Mouse (Mus musculus) intestine, postnatal 0 days (tissue): Measurements from ENCODE around the gene Dnase2b. TPM values are rescaled to one million over a fixed set of nuclear protein-coding genes. Genes with fewer than 3 reads are reported as not detected.

Source experiments
- ATAC-seq: fragments of 200-750 bp; cut with Nextera tagmentation; 2 replicates; pipeline ENCODE4 v1.8.0; 2017; ENCODE audit warnings: mild to moderate bottlenecking, moderate TSS enrichment, moderate library complexity
- H3K27ac ChIP-seq: fragments of 300-500 bp; sonication (generic); 2 replicates; pipeline ENCODE4 v1.5.1; 2014; ENCODE audit warnings: mild to moderate bottlenecking, low read depth, low read length, moderate library complexity
- H3K27me3 ChIP-seq: fragments of 300-500 bp; sonication (generic); replicated peaks from 2 replicates; pipeline ENCODE4 v1.6.1; 2014; ENCODE audit warnings: low read length, mixed read lengths; ENCODE audit not compliant: control insufficient read depth, insufficient read depth
- H3K36me3 ChIP-seq: fragments of 300-500 bp; sonication (generic); 2 replicates; pipeline ENCODE4 v1.6.1; 2014; ENCODE audit warnings: mild to moderate bottlenecking, moderate library complexity; ENCODE audit not compliant: control insufficient read depth, insufficient read depth
- H3K4me1 ChIP-seq: fragments of 300-500 bp; sonication (generic); replicated peaks from 2 replicates; pipeline ENCODE4 v1.6.1; 2014; ENCODE audit warnings: antibody characterized with exemption, low read length, mixed read lengths; ENCODE audit not compliant: control insufficient read depth, insufficient read depth
- H3K4me2 ChIP-seq: fragments of 300-500 bp; sonication (generic); replicated peaks from 2 replicates; pipeline ENCODE4 v1.6.1; 2014; ENCODE audit warnings: low read depth, mild to moderate bottlenecking, moderate library complexity
- H3K4me3 ChIP-seq: fragments of 300-500 bp; sonication (generic); 2 replicates; pipeline ENCODE4 v1.5.1; 2014; ENCODE audit warnings: low read depth, low read length
- H3K9ac ChIP-seq: fragments of 300-500 bp; sonication (generic); 2 replicates; pipeline ENCODE4 v1.6.1; 2014; ENCODE audit warnings: mild to moderate bottlenecking, low read depth, low read length
- H3K9me3 ChIP-seq: fragments of 300-500 bp; sonication (generic); 2 replicates; pipeline ENCODE4 v1.6.1; 2016; ENCODE audit warnings: mixed run types; ENCODE audit not compliant: control insufficient read depth
- CTCF ChIP-seq: sonication (generic); IDR thresholded peaks from 2 replicates; pipeline ENCODE4 v1.5.1; 2016; ENCODE audit warnings: low read depth, mild to moderate bottlenecking, control low read depth, antibody characterized with exemption, moderate library complexity
- WGBS: fragments of 180-500 bp; shearing (Covaris S2); extraction: QIAGEN DNeasy Blood & Tissue Kit; methylation state at CpG from one replicate; pipeline ENCODE4 v1.1.7; 2014; 5-methylcytosine and 5-hydroxymethylcytosine counted together
- polyA plus RNA-seq: library from polyadenylated mRNA; unstranded; fragments of >200 nt; fragmentation: Nextera tagmentation; extraction: Ambion mirVana; gene quantifications from 2 replicates; pipeline ENCODE4 v1.2.1, GENCODE M21; 2015

Gene Dnase2b
- polyA plus RNA-seq, 1 experiment from 2014 or later: not detected

DNA sequence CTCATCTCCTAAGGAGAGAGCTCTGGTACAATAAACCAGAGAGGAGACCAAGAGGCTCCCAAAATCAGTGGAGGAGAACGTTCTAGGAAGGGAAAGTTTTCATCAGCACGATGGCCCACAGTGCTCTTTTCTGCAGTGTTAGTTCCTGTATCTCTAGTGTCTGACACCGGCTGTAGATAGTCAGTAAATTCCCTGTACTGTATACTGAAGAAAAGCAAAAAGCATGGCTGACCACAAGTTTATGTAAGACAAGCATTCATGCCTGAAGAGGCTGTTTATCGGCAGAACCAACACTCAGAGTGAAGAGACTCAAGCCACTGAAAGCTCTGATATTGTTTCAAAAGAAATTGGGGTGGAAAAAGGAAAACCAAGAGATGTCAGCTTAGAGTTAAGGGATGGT, 31.9 kb downstream of the Dnase2b start:
- Histone ChIP-seq H3K9me3 (no peaks in the 10 kb centered on the region), H3K27ac (no peak overlapping the region), H3K36me3 (no peaks in the 10 kb centered on the region), H3K9ac (no peak overlapping the region), H3K4me3 (no peak overlapping the region), H3K4me1 (no peaks in the 10 kb centered on the region), H3K27me3 (no peaks in the 10 kb centered on the region), H3K4me2 (no peak overlapping the region)
- ATAC-seq: no peak
- WGBS: 78% methylated on average over 4 of the region's 4 CpGs
- no peak for TF ChIP-seq CTCF

DNA sequence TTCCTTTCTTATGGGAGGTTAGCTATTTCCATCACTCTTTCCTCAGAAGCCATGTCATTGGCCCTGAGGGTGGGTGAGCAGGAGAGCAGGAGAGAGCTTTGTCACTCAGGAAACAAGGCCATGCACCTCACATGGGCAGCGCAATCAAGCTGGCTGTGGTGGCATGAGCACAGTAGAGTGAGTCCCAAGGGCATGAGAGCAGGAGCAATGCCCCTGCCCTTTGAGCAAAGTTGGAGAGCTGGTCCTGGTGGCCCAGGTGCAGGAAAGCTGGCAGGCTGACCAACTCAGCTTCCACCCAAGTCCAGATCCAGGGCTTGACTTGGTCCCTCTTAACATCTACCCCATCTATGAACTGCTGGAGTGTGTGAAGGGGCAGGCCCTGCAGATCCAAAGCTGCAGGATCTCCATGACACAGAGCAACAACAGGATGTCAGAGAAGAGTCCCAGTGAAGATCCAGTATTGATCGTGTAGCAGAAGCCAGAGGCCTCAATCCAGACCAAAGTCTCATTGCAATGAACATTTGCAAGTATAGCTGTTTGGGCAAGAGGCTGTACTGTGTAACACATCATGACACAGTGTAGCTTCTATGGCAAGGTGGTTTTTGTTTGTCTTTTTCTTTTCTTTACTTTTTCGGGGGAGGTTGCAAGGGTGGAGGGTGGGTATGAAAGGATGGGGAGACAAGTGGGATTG, 35.2 kb downstream of the Dnase2b start:
- Histone ChIP-seq H3K9me3 (no peaks in the 10 kb centered on the region), H3K4me1 (no peaks in the 10 kb centered on the region), H3K9ac (no peak overlapping the region), H3K36me3 (no peaks in the 10 kb centered on the region), H3K4me3 (no peak overlapping the region), H3K27me3 (no peaks in the 10 kb centered on the region), H3K4me2 (no peak overlapping the region), H3K27ac (no peak overlapping the region)
- TF ChIP-seq CTCF: no peak
- ATAC-seq: no peak
- 88% methylated on average over 3 of the region's 3 CpGs for WGBS

DNA sequence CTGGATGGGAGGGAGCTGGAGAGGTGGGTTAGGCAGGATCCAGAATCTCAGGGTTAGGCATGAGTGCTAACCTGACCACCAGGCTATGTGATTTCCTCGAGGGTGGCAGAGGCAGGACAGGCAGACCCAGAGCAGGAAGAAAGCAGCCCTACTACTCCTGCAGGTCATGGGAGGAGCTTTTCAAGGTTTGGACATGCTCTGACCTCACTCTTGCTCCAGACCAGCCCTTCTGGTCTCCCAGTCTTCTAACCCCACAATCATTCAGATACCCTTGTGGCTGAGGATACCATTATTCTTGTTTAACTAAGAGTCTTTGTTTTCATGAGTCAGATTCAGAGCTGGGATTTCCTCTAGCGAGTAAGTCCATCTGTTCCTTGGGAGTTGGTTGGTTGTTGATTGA, 37.8 kb downstream of the Dnase2b start:
- 56% methylated on average over 2 of the region's 2 CpGs for WGBS
- Histone ChIP-seq H3K4me2 (no peak overlapping the region), H3K9me3 (no peaks in the 10 kb centered on the region), H3K4me1 (no peaks in the 10 kb centered on the region), H3K36me3 (no peaks in the 10 kb centered on the region), H3K4me3 (no peak overlapping the region), H3K9ac (no peak overlapping the region), H3K27ac (no peak overlapping the region), H3K27me3 (no peaks in the 10 kb centered on the region)
- no peak for ATAC-seq
- no peak for TF ChIP-seq CTCF

DNA sequence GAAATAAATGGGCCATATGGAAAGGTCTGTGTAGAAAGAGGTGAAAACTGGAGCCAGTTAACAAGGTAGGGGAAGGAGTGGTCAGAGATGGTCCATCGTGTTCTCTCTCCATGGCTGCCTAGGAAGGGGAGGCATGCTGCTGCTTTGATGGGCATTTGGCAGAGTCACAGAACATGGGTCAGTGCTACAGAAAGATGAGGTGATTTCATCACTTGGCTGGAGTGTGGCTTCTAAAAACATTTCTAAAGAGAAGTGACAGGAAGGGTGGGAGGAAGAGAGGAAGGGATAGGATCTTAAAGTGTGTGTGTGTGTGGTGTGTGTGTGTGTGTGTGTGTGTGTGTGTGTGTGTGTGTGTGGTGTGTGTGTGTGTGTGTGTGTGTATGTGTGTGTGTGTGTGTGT, 44.1 kb downstream of the Dnase2b start:
- no peak for ATAC-seq
- Histone ChIP-seq H3K36me3 (no peaks in the 10 kb centered on the region), H3K27me3 (no peaks in the 10 kb centered on the region), H3K4me1 (no peaks in the 10 kb centered on the region), H3K9ac (no peak overlapping the region), H3K9me3 (no peaks in the 10 kb centered on the region), H3K4me3 (no peak overlapping the region), H3K27ac (no peak overlapping the region), H3K4me2 (no peak overlapping the region)
- WGBS: 89% methylated on average over 1 of the region's 1 CpGs
- no peak for TF ChIP-seq CTCF

DNA sequence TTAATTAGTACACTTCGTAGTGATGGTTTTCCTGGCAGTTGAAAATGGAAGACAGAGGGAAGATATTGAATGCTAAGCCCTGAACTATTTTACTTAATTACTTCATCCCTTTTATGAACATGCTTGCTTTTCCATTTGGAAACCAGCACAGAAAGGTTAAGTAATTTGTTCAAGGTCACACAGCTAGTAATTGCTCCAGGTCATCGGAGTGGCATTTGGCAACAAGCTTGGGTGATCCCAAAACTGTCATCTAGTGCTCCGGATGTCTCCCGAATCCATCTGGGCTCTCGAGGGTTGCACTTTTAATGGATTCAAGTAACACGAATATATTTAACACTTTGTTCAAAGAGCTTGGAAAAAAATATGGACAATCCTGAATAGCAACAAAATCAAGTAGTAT, 44.5 kb downstream of the Dnase2b start:
- no peak for ATAC-seq
- 86% methylated on average over 6 of the region's 6 CpGs for WGBS

DNA sequence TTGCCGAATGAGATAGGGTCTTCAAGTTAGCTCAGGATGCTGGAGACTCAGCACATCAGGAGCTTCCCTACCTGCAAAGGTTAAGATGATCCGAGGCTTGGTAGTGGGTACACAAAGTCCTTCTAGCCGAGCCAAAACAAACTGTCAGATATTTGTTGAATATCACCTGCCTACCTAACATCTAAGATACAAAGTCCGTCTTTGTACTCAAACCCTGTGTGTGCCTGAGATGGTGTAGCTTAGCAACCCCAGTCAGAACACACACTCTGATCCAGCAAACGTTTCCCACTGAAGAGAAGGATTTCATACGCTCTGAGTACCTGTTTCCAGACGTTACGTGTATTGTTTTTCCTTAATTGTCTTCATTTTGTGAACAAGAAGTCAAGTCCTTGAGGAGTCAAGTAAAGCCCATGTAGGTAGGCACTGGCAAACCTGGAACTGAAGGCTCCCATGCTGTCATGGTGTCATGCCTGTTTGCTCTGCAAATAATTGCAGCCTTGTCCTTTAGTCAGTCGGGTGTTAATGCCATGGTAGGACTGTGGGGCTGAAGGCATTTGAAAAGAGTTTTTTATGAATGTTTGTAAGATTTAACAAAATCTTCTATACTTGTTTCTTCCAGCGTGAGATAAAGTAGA, 45.1 kb downstream of the Dnase2b start, which contains the start of gene Uox:
Gene Uox, plus strand, starts transcription at position 279 of the 635 bp plus-strand sequence.
- Histone ChIP-seq H3K36me3 (no peaks in the 10 kb centered on the region), H3K4me2 (no peak within 1 kb of the TSS), H3K27me3 (no peaks in the 10 kb centered on the region), H3K9ac (no peak within 1 kb of the TSS), H3K4me1 (no peaks in the 10 kb centered on the region), H3K27ac (no peak within 1 kb of the TSS), H3K4me3 (no peak within 1 kb of the TSS), H3K9me3 (no peaks in the 10 kb centered on the region)
- peak; percentile 28; the same call in 1 of the 2 replicates for ATAC-seq
- 45% methylated on average over 10 of the region's 10 CpGs for WGBS
- no peak for TF ChIP-seq CTCF

More for the DNA sequence above, 44.5 kb downstream of the Dnase2b start:
- no peak overlapping the region for H3K4me2 ChIP-seq
- no peak overlapping the region for H3K27ac ChIP-seq
- H3K4me1 ChIP-seq: no peaks in the 10 kb centered on the region
- no peak overlapping the region for H3K9ac ChIP-seq
- no peak for TF ChIP-seq CTCF
- H3K36me3 ChIP-seq: no peaks in the 10 kb centered on the region
- H3K27me3 ChIP-seq: no peaks in the 10 kb centered on the region
- H3K9me3 ChIP-seq: no peaks in the 10 kb centered on the region
- no peak overlapping the region for H3K4me3 ChIP-seq
